Mouse (Mus musculus): ENCODE results near the gene Plcd3.

The Plcd3 gene

GRCm38 (mm10) chr11:103096979-103097894 is 4.2 kb downstream of the Plcd3 start:
- no peak for DNase-seq

- no peak for DNase-seq
These were observed 5.7 kb downstream of the Plcd3 start for GRCm38 (mm10) chr11:103095801-103096200.

DNA sequence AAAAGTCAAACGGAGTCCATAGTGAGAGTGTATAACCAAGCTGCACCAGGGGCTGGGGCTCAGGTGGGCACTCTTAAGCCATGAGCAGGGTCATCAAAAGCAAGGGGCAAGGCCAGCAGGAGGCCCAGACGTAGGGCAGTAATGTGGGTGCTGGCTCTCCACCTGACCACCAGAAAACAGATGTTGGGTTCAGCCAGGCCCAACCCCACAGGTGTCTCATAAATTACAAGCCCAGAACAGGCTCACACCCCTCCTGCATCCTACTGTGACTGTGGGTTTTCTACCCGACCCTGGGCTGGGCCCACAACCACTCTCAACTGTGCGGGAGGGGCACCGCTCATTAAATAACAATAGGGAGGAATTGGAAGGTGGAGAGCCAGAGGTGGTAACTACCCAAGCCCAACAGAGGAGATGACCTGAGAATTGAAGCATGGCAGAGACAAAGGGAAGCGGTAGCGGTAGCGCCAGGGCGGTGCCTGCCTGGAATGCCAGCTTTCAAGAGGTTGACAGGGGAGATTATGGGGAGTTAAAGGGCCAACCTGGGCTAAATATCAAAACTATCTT is 6.3 kb downstream of the Plcd3 start:
- no peak for DNase-seq

DNA sequence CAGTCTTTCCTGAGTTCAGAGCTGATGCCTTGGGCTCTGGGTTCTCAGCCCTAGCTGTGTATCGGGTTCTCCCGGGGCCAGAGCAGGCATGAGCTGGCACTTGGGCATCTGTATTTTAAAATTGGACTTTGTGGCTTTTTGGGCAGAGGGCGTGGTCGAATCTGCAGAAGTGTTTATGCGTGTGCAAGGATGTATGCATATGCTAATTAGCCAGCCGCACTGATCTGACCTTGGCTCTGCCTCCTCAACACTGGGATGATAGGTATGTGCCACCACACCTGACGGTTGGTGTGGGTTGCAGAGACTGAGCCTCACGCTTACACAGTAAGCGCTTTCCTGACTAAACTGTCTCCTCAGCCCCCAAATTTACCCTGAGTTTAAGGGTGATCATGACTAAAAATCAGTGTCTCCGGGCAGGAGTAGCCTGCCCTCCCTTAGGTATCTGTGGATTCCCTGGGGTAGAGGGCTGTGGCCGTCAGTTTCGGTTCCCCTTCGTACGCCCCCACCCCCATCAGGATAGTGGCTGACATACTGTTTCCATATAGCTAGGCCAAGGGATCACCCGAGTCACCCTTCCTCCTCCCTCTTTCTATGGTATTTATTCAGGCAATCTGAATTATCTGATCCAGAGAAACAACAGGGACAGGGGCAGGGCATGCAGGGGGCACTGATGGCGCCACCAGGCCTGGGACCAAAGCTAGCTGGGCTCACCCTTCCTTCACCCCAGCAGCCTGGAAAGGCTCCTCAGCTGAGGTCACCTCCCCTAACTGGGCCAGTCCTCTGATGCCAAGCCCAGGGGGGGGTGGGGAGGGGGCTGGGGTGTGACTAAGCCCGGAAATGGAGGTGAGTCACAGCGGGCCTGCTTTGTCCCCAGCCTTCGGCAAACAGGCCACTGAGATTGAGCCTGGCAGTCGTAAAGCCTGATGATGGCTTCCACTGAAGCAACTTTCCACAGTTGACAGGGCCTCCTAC is 7.3 kb downstream of the Plcd3 start:
- no peak for DNase-seq

DNA sequence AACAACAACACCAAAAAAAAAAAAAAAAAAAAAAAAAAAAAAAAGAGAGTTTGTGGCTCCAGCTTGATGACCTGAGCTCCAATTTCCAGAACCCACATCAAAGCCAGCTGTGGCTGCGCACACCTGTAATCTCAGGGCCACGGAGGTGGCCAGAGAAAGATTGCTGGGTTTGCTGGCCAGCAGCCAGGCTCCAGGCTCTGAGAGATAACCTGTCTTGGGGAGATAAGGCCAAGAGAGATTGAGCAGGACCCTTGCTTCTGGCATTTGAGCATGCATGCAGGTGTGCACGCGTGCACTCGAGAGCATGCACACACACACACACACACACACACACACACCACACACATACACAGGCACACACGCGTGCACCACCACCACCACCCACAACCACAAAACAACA is 8.2 kb downstream of the Plcd3 start:
- DNase-seq: no peak

- DNase-seq: no peak
These were observed 19.8 kb downstream of the Plcd3 start for GRCm38 (mm10) chr11:103081631-103082030.

DNA sequence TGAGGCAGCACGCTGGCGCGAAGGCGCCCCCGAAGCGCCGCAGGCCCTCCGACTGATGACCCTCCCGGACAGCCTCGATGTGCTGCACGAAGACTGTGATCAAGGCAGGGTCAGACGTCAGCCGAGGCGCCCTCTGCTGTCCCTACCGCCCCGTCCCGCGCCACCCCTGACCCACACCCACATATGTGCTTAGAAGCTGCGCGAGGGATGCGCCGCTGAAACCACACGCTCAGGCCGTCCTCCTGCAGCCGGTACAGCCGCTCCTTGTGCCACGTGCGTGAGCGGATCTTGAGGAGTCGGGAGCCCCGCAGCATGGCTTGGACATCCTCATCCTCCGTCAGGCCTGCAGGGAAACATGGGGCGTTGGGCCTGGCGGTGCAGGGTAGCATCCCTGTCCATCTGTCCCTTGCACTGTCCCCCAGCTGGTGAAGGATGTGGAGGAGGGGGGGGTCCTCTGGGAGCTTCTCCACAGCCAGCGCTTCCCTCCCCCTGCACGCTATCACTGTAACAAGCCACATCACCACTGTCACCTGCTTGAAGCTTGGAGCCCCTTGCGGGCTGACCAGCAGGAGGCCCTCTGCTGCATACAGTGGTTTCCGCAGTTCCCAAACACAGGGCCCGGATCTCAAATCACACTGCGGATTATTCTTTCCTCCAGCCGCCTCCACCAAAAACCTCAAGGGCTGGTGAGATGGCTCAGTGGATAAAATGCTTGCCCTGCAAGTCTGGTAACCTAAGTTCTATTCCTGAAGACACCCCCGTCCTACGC is 21.0 kb downstream of the Plcd3 start:
- no peak for DNase-seq

DNA sequence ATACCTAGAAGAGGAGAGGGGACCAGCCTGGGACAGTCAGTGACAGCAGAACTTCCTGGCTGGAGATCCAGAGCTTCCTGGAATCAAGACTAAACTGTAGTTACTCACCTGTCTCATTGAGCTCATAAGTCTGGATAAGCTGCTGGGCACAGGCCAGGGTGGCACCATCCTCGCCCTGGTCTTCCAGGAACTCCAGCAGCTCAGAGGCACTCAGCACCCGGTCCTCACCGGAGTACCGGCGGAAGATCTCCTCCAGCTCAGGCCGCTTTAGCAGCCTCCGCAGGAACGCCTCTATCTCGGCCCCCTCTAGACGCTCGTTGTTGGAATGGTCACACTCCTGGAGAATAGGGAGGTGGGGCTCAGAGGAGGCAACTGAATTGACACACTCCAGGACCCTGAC is 23.3 kb downstream of the Plcd3 start:
- no peak for DNase-seq

DNA sequence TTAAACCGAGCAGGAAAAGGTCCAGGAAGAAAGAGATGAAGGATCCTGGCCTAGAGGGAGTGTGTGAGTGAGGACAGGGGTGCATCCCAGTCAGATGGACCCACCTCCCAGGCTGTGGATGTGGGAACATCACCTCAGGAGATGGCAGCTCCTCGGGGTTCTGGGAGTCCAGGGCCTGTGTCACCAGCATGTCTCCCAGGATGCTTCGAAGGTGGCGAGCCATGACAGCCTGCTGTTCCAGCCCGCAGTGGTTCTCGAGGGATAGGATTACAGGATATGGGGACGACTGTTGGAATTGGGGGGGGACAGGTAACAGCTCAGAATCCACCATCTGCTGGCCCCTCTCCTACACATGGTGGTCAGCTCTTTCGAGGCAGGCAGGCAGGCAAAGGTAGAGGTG is 24.9 kb downstream of the Plcd3 start:
- DNase-seq: no peak

- no peak for DNase-seq
These were observed 25.4 kb downstream of the Plcd3 start for GRCm38 (mm10) chr11:103076010-103076409.

DNA sequence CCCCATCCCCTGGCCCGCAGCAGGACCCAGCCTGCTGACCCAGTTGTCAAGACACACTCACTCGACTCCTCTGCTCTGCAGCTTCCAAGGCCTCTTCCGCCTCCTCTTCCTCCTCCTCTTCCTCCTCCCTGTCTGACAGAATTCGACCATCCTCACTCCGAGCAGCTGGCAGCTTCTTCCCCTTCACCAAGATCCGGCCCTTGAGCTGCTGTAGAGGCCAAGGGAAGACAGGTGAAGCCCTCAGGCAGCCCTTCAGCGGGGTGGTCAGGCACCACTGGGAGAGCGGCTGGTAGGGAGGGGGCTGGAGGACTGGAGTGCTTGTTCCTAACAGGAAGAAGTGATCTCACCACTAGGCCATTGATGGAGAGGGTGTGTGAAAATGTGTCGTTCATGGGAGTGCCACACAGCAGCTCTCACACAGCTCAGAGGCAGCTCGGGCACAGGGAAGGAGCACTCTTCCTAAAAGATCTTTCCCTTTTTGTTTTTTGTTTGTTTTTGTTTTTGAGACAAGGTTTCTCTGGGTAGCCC is 26.6 kb downstream of the Plcd3 start:
- DNase-seq: no peak

GRCm38 (mm10) chr11:103074121-103074650 is 27.3 kb downstream of the Plcd3 start:
- no peak for DNase-seq

GRCm38 (mm10) chr11:103073671-103074070 is 27.8 kb downstream of the Plcd3 start:
- DNase-seq: no peak

- DNase-seq: no peak
These were observed 31.1 kb downstream of the Plcd3 start for GRCm38 (mm10) chr11:103070322-103070880.

- no peak for DNase-seq
These were observed 31.7 kb downstream of the Plcd3 start for GRCm38 (mm10) chr11:103069731-103070130.

DNA sequence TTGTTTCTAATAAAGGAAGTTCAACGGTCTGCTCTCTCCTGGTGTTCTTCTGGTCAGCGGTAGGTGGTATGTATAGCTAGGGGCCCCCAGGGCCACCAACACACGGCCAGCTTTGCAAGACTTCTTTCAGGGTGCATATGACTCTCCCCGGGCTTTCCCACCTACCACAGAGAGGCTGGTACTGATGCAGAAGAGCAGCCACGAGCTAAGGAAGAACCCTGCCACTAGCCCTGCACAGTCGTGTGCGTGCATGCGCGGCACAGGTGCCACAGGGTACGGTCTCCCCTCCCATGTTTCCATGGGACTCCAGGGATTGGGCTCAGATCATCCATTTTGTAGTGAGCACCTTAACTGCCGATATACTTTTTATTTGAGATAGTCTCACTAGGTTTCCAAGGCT is 32.6 kb downstream of the Plcd3 start:
- no peak for DNase-seq

DNA sequence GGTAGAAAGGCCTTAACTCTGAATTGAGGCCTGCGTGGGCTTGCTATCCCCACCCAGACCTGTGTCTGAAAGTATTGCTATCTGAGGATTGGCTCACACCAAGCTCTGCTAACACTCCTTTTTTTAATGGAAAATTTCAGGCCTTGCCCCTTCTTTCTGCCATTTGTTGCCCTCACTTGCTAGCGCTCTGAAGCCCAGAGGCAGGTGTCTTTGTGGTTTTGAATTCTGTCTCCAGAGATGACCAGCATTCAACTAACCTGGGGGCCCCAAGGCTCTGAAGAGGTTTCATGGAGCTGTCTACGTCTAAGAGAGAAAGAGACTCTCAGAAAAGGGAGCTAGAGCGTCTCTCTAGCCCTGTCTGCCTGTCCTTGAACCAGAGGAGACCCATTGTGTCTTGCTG is 33.2 kb downstream of the Plcd3 start:
- no peak for DNase-seq

DNA sequence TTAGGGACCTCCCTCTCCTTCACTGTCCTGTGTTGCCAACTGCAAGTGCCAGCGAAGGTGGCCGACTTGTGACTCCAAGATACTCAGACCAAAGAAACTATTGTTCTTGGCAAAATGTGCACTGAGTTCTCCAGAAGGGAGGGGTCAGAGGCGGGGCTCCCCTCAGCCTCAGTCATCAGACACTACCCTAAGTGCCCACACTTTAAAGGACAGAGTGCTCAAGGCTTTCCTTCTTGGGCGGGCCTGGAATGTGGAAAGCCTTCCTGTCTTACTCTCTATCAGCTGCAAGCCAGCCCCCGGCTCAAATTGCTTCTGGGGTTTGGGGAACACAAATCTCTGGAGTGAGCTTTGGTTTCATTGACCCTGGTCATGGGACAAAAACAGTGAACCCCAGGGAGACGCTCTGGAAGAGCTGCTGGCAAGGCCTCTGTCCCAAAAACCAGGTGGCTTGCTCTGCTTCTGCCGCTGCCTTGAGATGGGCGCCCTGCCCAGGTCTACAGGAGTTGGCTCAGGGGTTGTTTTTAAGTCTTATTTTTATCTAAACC is 33.9 kb downstream of the Plcd3 start:
- DNase-seq: no peak

DNA sequence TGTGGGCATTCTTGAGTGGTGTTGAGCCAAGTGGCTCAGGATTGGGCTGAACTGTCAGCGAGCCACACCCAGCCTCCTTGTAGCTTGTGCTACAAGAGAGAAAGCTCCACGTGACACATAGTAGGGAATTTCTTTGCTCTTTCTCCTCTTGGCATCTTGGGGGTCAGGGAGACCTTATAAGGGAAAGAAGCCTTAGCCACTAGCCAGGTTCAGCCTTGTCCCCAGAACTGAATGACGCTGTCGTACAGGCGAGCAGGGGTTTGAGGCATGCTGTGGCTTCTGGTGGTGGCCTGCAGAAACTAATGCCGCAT is 34.5 kb downstream of the Plcd3 start:
- no peak for DNase-seq

GRCm38 (mm10) chr11:103066191-103067050 is 35.0 kb downstream of the Plcd3 start:
- no peak for DNase-seq

Data from thymus, postnatal 36 days (tissue).